Mouse (Mus musculus) activated CD4-positive, CD25-positive, alpha-beta regulatory T cell, adult 4 months (primary cell): ENCODE measurements around the gene Tbxas1. TPM values are rescaled to one million over a fixed set of nuclear protein-coding genes. Genes with fewer than 3 reads are reported as not detected.

Experiments
- ATAC-seq: one replicate; pipeline ENCODE4 v1.8.0; 2017
- polyA plus RNA-seq, 2 experiments: library from polyadenylated mRNA; unstranded; fragments of 100-300 nt; shearing (Covaris generic); gene quantifications; one replicate each; pipeline ENCODE4 v1.2.1; 2017

Gene Tbxas1
- polyA plus RNA-seq, 2 experiments from 2014 or later: 0.12 to 0.13 TPM

DNA sequence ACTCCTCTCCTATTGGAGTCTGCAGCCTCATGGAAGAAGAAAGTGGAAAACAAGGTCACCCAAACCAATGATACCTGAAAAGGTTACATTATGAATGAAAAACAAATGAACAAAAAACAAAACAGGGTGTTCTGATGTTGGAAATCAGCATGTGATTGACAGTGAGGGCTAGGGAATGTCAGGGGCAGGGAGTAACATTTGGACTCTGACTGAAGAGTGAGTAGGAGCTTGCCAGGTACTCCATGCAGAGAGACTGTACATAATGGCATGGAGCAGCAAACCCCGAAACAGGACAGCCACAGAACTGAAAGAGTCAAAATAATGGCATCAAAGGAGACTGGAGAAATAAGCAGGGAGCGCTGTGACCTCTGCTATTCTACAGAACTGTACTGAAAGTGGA, 14.9 kb upstream of the Tbxas1 start:
- no peak for ATAC-seq

- no peak for ATAC-seq
Observed at GRCm38 (mm10) chr6:38863595-38863994, 11.6 kb upstream of the Tbxas1 start.

- no peak for ATAC-seq
Observed at GRCm38 (mm10) chr6:38865805-38866204, 9.4 kb upstream of the Tbxas1 start.

- ATAC-seq: no peak
Observed at GRCm38 (mm10) chr6:38866357-38866756, 8.8 kb upstream of the Tbxas1 start.

GRCm38 (mm10) chr6:38866761-38867160, 8.4 kb upstream of the Tbxas1 start:
- no peak for ATAC-seq

DNA sequence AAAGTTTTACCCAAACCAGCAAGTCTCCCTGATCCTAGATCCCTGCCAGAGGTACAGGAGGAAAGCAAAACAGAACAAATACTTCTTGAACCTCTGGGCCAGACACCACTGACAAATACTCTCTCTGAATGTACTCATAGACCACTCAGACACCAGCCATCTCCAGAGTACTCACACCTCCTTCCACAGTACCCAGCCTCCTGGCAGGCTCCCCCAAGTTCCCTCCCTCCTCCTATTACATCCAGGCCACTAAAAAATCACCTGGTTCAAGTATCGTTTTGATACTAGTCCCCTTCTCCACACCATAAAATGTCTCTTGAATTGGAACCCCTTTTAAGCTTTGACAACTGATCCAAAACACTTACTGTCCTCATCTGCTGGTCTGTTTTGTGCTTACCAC, 7.9 kb upstream of the Tbxas1 start:
- no peak for ATAC-seq

- no peak for ATAC-seq
Observed at GRCm38 (mm10) chr6:38868974-38869373, 6.2 kb upstream of the Tbxas1 start.

DNA sequence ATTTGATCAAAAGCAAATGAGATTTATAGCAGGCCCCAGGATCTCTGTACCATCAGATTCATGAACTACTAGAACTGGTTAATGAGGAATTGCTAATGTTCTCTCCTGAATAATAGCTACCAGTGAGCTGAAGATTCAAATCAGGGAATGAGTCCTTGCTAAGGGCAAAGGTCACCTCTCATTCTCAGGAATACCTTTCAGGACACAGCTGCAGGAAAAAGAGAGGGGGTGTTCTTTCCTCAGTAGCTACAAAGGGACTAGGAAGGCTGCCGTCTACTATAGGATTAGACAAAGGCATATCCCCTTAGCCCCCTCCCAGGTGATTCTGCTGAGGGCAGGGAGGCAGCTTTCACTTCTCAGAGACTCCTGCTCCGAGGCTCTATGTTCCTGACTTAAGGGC, 5.1 kb upstream of the Tbxas1 start:
- ATAC-seq: no peak

DNA sequence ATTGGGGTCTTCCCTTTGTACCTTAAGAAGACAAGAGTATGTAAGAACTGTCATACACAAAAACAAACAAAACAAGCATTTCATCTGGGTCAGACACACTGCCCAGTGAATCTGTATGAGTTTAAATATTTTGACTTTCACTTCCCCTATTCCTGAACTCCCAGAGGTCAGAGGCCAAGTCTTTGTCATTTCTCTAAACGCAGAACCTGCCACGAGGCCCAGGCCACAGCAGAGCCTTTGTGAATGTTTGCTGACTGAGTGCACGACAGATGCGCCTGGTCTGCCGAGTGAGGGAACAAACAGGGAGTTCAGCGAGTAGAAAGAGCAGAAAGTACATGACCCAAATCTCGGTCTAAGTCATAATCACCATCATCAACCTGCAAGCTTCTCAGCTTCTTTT, 4.2 kb upstream of the Tbxas1 start:
- ATAC-seq: no peak

DNA sequence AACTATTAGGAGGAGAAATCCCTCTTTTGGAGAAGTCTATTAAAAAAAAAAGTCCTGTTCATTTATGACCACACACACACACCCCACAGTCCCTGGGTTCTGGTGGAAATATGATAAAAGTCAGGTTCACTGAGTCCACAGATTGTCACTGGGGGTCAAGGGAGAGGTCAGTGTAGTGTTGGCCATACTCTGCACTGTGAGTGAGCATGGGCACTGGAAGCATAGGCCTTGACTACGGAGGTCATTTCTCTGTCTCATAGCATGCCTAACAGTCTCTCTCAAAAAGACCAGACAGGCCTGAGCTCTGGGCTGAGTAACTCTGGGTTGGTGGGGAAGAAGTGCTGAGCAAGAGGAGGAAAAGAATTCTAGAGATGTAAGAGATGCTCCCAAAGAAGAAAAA, 1.9 kb upstream of the Tbxas1 start:
- no peak for ATAC-seq

- ATAC-seq: peak; percentile 21
Observed at GRCm38 (mm10) chr6:38874035-38874434, 1.2 kb upstream of the Tbxas1 start.

DNA sequence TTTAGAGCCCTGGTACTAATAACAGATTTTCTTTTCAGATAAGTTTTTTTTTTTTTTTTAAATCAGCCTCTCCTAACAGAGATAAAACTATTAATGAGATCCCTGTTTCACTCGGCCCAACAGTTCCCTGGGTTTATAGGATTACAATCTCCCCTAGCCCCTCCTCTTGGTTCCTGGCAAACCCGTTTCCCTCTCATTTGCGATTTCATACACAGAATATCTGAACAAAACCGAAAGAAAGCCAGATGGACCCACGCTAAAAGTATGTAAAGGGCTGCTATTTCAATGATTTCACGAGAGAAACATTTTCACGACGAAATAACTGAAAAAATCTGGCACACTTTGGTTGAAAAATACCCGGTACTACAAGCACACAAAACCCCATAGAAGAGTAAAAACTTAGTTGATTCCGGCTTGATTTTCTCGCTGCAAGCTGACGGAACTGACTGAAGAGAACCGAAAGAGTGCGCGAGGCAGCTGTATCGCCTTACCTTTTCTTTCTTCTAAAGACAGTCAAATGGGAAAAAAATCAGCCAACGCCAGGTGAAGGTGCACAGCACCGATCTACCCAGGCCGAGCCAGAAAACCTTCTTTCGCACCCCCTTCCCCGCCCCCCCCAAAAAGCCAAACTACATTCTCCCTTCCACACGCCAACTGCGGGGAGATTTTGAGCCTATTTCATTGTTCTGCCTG, 493 bp upstream of the Tbxas1 start:
- ATAC-seq: peak; percentile 8

GRCm38 (mm10) chr6:38876071-38876911, 1.1 kb downstream of the Tbxas1 start, which contains the start of gene Hipk2:
Gene Hipk2, minus strand, starts transcription at chr6:38876165.
- ATAC-seq: peak; percentile 78

GRCm38 (mm10) chr6:38877674-38878073, 2.5 kb downstream of the Tbxas1 start:
- no peak for ATAC-seq

DNA sequence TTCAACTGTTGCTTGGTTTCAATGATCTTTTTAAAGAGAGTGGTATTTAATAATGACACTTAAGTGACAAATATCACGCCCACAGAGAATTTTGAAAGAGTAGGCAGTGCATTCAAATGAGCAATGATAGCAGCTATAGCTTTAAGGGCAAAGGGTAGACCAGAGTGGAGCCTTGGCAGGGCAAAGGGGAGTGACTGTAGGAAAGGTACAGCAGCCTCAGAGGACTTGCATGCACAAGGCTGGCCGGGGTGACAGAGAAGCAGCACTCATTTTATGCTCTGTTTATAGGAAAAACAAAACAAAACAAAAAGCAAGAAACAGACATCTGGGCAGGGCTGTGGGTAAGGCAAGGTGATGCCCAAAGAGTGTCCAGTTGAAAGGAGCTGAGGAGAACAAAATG, 6.3 kb downstream of the Tbxas1 start:
- ATAC-seq: no peak

GRCm38 (mm10) chr6:38881975-38882374, 6.8 kb downstream of the Tbxas1 start:
- no peak for ATAC-seq

- ATAC-seq: no peak
Observed at GRCm38 (mm10) chr6:38882728-38883171, 7.5 kb downstream of the Tbxas1 start.

DNA sequence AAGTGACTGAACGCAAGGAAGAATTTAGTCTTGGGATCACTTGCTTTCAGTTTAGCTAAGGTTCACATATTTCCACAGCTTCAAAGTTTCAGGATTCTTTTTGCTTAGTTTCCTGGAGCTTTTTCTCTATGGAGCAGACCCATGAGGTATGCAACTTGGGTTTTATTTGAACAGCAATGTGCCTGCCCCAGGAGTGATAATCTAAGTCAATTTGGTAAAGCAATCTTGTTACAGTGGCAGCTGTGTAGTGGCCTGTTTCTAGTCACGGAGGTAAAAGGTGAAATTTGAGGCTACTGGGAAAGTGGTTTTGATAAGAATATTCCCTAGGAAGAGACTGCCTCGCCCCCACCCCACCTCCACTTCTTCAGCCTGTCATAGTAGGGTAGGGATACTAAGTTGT, 9.3 kb downstream of the Tbxas1 start:
- no peak for ATAC-seq

- ATAC-seq: no peak
Observed at GRCm38 (mm10) chr6:38885132-38885531, 9.9 kb downstream of the Tbxas1 start.

DNA sequence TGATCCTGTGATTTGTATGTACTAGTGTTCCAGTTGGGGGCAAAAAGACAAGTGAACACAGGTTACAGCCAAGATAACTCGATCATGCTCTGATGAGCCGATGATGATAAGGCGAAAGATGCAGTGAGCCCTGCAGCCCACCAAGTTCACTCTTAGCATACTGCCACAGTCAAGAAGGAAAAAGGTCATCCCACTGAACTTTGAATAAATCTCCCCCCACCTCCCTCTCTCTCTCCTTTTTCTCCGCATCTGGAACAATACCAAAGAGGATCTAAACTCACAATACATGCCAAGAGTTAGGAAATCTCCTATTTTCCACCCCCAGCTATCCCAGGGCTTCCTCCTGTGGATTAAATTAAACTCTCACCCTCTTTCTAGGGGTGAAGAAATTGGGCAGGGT, 12.2 kb downstream of the Tbxas1 start:
- no peak for ATAC-seq

- no peak for ATAC-seq
Observed at GRCm38 (mm10) chr6:38889156-38889555, 14.0 kb downstream of the Tbxas1 start.

- ATAC-seq: no peak
Observed at GRCm38 (mm10) chr6:38892017-38892416, 16.8 kb downstream of the Tbxas1 start.

DNA sequence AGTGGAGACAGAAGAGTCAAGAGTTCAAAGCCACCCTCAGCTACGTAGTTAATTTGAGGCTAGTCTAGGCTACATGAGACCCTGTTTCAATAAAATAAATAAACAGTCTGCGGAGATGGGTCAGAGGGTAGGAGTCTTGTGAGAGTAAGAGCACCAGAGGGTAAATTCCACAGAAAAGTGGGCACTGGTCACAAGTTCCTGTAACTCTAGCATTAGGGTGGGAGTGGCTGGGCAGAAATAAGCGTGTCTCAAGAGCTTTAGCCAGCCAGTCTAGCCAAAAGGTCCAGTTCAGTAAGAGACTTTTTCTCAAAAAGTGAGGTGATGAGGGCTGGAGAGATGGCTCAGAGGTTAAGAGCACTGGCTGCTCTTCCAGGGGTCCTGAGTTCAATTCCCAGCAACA, 18.4 kb downstream of the Tbxas1 start:
- no peak for ATAC-seq

DNA sequence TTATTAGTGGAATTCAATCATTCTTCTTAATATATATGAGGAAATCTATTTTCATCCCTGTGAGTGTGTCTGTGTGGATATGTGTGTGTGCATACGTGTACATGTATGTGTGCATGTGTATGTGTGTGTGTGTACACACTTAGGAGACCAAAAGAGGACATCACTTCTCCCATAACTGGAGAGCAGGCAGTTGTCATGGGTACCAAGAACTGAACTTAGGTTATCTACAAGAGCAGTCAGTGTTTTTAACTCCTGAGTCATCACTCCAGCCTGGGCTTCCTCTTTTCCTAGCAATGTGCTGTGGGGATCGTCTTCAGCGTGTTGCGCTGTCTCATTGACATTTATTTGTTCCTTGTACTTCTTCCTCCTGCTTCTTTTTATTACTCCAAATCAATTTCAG, 24.9 kb downstream of the Tbxas1 start:
- ATAC-seq: no peak
